Mouse (Mus musculus) gastrocnemius, postnatal 14 days (tissue): Measurements from ENCODE around the gene Igsf21. TPM values are rescaled to one million over a fixed set of nuclear protein-coding genes. Genes with fewer than 3 reads are reported as not detected.

Experiments used
- DNase-seq: peaks from one replicate; pipeline ENCODE4 v3.0.0; 2021; ENCODE audit warnings: mixed read lengths
- intact Hi-C: fragments of 180-260 bp; cut with DNase I; formaldehyde crosslinking; loops from one replicate; pipeline ENCODE4 v1.15.1; 2025; ENCODE audit warnings: low total_unique reads
- long read RNA-seq, 2 experiments: library from polyadenylated mRNA; stranded (forward); transcript quantifications; one replicate each; pipeline ENCODE4 v2.0.0; 2021
- total RNA-seq, 2 experiments: library from RNA; stranded (reverse); gene quantifications; 2 replicates each; pipeline ENCODE4 v1.2.3; 2021

Gene Igsf21
- total RNA-seq = under 1 TPM; 0.14 to 0.16 TPM
- long read RNA-seq, experiment 1 = 0 reads
- long read RNA-seq, experiment 2 = 0 reads

GRCm38 (mm10) chr4:140246180-140247005 lies at the start of gene Igsf21:
TSS of gene Igsf21 (minus strand) at chr4:140246784.
- intact Hi-C loops = no loop called here
- no peak for DNase-seq

- DNase-seq = no peak
- intact Hi-C loops = no loop called here
These were observed 39.2 kb upstream of the Igsf21 start for GRCm38 (mm10) chr4:140285726-140286316.

DNA sequence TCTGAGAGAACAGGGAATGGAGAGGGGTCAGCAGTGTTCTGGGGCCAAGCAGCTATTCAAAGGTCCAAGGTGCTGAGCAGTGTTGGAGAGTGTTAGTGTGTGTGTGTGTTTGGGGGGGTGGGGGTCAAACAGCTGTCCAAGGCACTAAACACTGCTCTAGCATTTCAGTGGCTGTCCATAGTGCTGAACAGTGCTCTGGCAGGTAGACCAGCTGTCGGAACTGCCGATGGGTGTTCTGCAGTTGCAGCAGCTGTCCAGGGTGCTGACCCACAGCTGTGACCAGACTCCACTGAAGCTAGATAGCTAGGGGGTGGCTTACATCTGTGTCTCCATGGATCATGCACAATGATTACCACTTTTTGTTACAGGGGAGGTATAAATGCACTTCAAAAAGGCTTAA lies 36.8 kb upstream of the Igsf21 start:
- peak; percentile 42 for DNase-seq
- intact Hi-C loops = no loop called here

DNA sequence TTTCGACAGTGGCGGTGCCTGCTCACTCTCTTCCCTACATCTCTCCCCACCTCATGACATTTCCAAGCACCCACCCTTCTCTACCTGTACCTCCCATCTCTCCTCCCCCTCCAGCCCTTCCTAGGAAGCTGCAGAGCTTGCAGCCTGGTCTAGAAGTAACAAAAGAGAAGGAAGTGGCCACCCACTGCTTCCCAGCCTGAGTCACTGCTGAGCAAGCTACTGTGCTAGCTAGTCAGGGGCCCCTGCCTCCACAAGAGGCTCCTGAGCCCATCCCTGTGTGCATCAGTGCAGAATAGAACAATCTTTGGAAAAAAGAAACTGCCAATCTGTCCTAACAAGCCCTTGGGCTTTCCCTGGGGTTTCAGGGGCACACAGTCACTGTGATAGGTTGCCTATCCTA lies 31.7 kb upstream of the Igsf21 start:
- DNase-seq = no peak
- intact Hi-C loops = no loop called here

- no peak for DNase-seq
- intact Hi-C loops = no loop called here
These were observed 25.3 kb upstream of the Igsf21 start for GRCm38 (mm10) chr4:140271913-140272312.

DNA sequence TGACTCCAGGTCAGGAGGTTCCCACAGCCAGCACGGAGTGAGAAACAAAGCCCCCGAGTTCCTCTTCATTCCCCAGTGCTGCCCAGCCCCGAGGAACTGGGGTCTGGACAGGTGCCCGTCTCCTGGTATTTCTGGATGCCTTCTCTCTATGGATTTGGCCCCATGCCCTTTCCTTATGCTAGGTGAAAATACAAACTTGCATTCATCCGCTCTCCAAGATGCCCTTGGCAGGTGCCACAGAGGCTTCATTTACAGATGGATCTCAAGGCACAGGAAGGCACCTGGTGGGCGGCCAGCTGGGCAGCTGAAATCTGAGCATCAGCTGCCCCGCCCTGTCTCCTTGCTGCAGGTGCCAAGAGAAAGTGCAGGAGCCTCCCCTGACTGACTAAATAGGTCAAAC lies 23.9 kb upstream of the Igsf21 start:
- no peak for DNase-seq
- intact Hi-C loops = no loop called here

- intact Hi-C loops = no loop called here
- DNase-seq = no peak
These were observed 22.7 kb upstream of the Igsf21 start for GRCm38 (mm10) chr4:140269184-140269840.

- intact Hi-C loops = no loop called here
- no peak for DNase-seq
These were observed 21.3 kb upstream of the Igsf21 start for GRCm38 (mm10) chr4:140267835-140268234.

DNA sequence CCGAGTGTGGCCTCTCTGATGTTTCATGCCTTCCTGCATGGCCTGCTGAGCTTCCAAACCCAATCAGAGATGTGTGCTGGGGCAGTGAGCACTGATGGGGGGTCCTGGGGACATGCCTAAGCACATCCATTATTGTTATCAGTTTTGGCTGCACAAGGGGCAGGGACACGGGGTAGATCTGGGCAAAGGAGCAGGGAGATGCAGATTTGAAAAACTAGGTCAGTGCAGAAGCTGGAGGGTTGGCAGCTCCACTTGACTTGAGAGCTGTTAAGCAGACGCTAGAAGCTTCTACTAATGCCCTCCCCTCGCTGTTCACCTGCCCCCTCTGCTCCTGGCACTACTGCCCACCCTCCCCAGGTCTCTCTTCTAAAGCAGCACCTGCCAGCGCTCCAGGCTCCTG lies 20.5 kb upstream of the Igsf21 start:
- DNase-seq = no peak
- intact Hi-C loops = no loop called here

DNA sequence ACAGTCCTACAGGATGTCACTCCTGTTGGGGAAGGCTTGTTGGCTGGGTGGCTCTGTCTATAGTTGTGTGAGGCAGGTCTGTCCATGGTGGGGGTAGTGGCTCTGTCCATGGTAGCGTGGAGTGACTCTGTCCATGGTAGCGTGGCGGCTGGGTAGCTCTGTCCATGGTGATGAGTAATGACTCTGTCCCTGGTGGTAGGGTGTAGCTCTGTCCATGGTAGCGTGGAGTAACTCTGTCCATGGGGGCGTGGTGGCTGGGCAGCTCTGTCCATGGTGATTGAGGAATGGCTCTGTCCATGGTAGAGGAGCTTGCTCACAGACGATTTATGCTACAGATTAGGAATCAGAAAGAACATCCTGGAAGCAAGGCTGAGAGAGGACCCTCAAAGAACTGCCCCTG lies 12.4 kb upstream of the Igsf21 start:
- DNase-seq = peak; percentile 40
- intact Hi-C loops = loop anchor here (10.0 kb wide), 1 partner anchor 276 kb away; no protein-coding TSS in a partner anchor

DNA sequence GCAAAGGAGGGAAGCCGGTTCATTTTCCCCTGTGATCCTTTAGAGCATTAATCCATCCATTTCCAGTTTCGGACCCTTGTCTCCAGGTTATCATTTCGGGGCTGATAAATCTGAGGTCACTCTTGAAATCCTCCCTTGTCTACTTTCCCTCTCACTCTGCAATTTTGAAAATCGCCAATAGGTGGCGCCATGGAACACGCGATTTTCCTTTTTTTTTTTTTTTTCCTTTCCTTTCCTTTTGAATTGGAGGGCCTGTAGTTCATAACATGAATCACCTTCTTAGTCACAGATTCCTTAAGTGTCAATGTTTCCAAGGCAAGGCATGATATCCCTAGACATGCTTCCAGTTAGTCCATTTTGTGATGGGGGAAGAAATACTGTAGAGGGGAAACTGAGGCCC lies 5.8 kb upstream of the Igsf21 start:
- no peak for DNase-seq

DNA sequence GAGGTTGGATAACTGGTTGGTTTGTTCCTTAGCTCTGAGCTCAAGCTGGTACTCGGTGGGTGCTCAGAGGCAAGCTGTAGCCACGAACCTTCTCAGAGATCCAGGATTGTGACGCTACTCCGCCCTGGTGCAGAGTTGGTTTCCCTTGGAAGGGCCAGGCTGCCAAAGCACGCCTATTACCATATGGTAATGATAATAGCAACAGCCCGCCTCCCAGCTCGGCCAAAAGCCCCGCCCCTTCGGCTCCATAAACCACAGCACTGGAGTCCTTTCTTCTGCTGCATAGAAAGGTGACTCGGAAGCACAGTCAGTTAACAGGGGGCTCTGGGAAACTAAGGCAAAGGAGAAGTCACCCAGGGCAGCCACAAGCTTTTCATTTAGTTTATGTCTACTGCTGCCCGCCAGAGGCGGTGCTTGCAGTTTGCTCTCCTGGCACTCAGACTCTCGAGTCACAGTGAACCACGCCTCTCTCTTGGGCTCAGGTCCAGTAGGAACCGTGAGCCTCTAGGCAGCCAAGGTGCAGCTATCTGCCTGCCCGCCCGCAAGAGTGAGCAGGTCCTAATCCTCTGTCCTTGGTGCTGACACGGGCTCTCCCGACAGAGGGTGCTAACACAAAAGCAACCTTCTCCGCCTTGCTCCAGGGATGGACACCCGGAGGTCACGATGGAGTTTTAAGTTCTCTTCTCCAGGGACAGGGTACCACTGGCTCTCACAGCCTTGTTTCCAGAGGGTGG lies 2.6 kb upstream of the Igsf21 start:
- DNase-seq = no peak
- intact Hi-C loops = no loop called here

More for the DNA sequence above, 5.8 kb upstream of the Igsf21 start:
- intact Hi-C loops = loop anchor here (10.0 kb wide), 1 partner anchor 282 kb away; no protein-coding TSS in a partner anchor

GRCm38 (mm10) chr4:140248396-140248795 lies 1.8 kb upstream of the Igsf21 start:
- DNase-seq = no peak
- intact Hi-C loops = no loop called here

DNA sequence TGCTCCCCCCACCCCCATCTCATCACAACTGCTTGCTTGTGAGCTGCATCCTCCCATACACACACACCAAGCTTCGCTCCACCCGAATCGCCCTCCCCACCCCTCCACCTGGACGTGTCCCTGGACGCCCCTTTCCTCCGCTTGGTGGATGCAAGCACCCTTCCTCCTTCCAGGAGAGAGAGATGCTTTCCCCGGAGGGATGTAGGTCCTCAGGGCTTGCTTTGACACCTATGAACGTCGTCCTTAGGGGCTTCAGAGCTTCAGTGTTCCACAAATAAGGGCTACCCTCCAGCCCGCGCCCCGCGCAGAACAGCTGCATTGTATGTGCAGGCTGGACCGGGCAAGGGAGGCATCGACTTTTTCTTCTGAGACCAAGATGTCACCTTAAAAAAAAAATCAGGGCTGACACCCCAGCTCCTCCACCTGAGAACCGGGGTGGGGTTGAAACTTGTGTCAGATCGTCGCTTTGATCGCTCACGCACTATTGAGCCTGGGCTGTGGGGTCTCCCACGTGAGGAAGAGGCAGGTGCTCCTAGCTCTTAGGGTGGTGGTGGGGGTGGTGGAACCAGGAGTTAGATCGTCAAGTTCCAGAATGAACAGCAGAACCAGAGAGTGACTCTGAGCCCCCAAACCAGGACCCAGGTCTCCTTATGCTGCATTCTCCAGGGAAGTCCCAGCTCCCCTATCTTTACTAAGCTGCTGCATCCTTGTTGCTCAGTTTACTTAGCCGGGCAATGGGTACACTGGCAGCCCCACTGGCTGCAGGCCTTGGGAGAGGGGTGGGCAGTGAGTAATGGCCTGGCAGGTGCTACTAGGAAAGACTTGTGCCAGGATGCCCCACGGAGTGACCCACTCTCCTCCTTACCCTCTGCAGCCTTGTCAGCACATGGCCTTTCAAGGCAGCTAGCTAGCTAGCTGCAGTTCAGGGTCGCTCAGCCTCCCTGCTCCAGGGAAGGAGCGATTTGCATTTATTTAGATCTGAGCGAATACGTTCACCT lies 721 bp upstream of the Igsf21 start:
- intact Hi-C loops = no loop called here
- DNase-seq = no peak

- intact Hi-C loops = no loop called here
- no peak for DNase-seq
These were observed 1.1 kb downstream of the Igsf21 start for GRCm38 (mm10) chr4:140245286-140246179.

DNA sequence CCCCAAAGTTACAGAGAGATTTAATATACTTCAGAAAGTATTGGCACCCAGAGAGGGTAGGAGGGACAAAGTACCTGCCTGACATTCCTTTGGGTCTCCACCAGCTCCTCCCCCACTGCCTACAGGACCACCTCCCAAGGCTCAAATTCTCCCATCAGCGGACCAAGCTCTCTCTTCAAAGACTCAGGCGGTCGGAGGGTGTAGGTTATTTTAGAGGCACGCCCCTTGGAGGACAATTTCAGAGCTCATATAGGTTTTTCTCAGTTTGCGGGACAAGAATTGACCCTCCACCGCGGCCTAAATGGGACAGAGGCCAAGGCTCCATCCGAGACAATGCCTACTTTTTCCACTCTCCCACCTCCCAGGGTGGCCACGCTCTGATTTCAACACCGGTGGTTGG lies 1.7 kb downstream of the Igsf21 start:
- DNase-seq = no peak
- intact Hi-C loops = no loop called here

- DNase-seq = no peak
- intact Hi-C loops = no loop called here
These were observed 2.3 kb downstream of the Igsf21 start for GRCm38 (mm10) chr4:140244161-140244813.
